Mouse (Mus musculus) liver, embryonic 11.5 days (tissue): Measurements from ENCODE around the gene Gm11027. TPM values are rescaled to one million over a fixed set of nuclear protein-coding genes. Genes with fewer than 3 reads are reported as not detected.

Experiments used
- ATAC-seq: fragments of 200-750 bp; cut with Nextera tagmentation; replicated peaks from 2 replicates; pipeline ENCODE4 v1.8.0; 2017; ENCODE audit warnings: moderate number of reproducible peaks, mild to moderate bottlenecking, moderate TSS enrichment, moderate library complexity; ENCODE audit not compliant: low FRiP score
- DNase-seq: peaks from one replicate; pipeline ENCODE4 v3.0.0-alpha.2; 2017; ENCODE audit warnings: low spot score
- H3K27ac ChIP-seq: fragments of 300-500 bp; sonication (generic); 2 replicates; pipeline ENCODE4 v1.5.1; 2014; ENCODE audit warnings: mild to moderate bottlenecking, low read depth, low read length, control low read depth
- H3K27me3 ChIP-seq: fragments of 300-500 bp; sonication (generic); replicated peaks from 2 replicates; pipeline ENCODE4 v1.6.1; 2014; ENCODE audit warnings: low read length, mixed read lengths; ENCODE audit not compliant: control insufficient read depth, insufficient read depth
- H3K36me3 ChIP-seq: fragments of 300-500 bp; sonication (generic); 2 replicates; pipeline ENCODE4 v1.6.1; 2014; ENCODE audit warnings: mild to moderate bottlenecking, low read length, moderate library complexity, mixed read lengths; ENCODE audit not compliant: control insufficient read depth, insufficient read depth
- H3K4me1 ChIP-seq: fragments of 300-500 bp; sonication (generic); replicated peaks from 2 replicates; pipeline ENCODE4 v1.6.1; 2014; ENCODE audit warnings: low read length, mixed read lengths; ENCODE audit not compliant: control insufficient read depth, insufficient read depth
- H3K4me2 ChIP-seq: fragments of 300-500 bp; sonication (generic); 2 replicates; pipeline ENCODE4 v1.6.1; 2014; ENCODE audit warnings: mild to moderate bottlenecking, control low read depth, moderate library complexity
- H3K4me3 ChIP-seq: fragments of 300-500 bp; sonication (generic); 2 replicates; pipeline ENCODE4 v1.5.1; 2014; ENCODE audit warnings: low read depth, low read length, control low read depth
- H3K9ac ChIP-seq: fragments of 300-500 bp; sonication (generic); 2 replicates; pipeline ENCODE4 v1.6.1; 2014; ENCODE audit warnings: low read depth, low read length, control low read depth
- H3K9me3 ChIP-seq: fragments of 300-500 bp; sonication (generic); 2 replicates; pipeline ENCODE4 v1.6.1; 2016; ENCODE audit warnings: low read length, inconsistent platforms, mixed read lengths; ENCODE audit not compliant: control insufficient read depth
- WGBS: fragments of 180-500 bp; shearing (Covaris S2); extraction: QIAGEN DNeasy Blood & Tissue Kit; methylation state at CpG from one replicate; pipeline ENCODE4 v1.1.7; 2014; 5-methylcytosine and 5-hydroxymethylcytosine counted together
- microRNA-seq: library from miRNA; unstranded; fragments of <30 nt; microRNA quantifications from one replicate; pipeline ENCODE4, GENCODE M21; 2017; ENCODE audit warnings: borderline number of aligned reads
- polyA plus RNA-seq: library from polyadenylated mRNA; unstranded; fragments of >200 nt; fragmentation: Nextera tagmentation; extraction: Ambion mirVana; gene quantifications from 2 replicates; pipeline ENCODE4 v1.2.1, GENCODE M21; 2014

Gene Gm11027
- polyA plus RNA-seq, 1 experiment from 2014 or later, result not detected

DNA sequence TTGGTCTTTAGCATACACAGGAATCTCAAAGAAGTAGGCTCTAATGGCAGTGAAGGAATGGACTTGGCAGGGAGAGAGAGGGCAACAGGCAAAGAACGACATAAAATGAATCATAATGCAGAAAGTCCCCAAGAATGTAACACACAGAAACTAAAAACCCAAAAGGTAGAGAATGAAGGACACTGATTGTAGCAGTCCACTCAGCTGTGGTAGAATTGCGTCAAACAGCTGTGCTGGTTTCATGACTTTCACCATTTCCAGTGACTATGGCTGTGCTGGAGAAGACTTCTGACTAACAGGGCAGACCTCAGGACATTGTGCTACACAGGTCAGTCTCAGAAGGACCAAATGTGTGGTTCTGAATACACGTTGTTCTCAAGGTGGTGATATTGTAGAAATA lies 32.7 kb downstream of the Gm11027 start:
- H3K27ac ChIP-seq, result no peak overlapping the region
- no peaks in the 10 kb centered on the region for H3K27me3 ChIP-seq
- H3K4me2 ChIP-seq, result no peak overlapping the region
- H3K9me3 ChIP-seq, result no peaks in the 10 kb centered on the region
- 83% methylated on average over 3 of the region's 3 CpGs for WGBS
- H3K4me3 ChIP-seq, result no peak overlapping the region
- ATAC-seq (no peak), DNase-seq (no peak)
- no peak overlapping the region for H3K9ac ChIP-seq
- H3K4me1 ChIP-seq, result peaks cover 7% of the 10 kb centered on the region
- H3K36me3 ChIP-seq, result no peaks in the 10 kb centered on the region

DNA sequence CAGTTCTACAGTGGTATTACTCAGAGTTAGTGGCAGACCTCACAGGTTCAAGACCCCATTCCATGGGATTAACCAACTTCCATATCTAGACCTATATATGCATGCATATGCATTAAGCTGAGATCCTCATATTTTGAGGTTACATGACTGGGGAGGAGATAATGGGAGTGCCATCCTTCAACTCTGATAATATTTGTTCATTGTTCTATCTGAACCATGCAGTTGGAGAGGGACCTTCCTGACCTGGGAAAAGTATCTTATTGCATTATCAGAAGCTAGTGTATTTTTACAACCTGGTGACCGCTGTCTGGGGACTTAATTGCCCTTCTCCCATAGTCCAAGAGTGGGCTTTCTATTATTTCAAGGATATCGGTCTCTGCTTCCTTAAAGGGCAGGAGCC lies 33.4 kb downstream of the Gm11027 start:
- 66% methylated on average over 2 of the region's 2 CpGs for WGBS
- no peaks in the 10 kb centered on the region for H3K9me3 ChIP-seq
- no peak; the same call in 1 of the 2 replicates for ATAC-seq
- no peak overlapping the region for H3K4me2 ChIP-seq
- H3K36me3 ChIP-seq, result no peaks in the 10 kb centered on the region
- no peaks in the 10 kb centered on the region for H3K27me3 ChIP-seq
- peaks cover 7% of the 10 kb centered on the region for H3K4me1 ChIP-seq
- no peak for DNase-seq
- no peak overlapping the region for H3K9ac ChIP-seq
- no peak overlapping the region for H3K27ac ChIP-seq
- no peak overlapping the region for H3K4me3 ChIP-seq

DNA sequence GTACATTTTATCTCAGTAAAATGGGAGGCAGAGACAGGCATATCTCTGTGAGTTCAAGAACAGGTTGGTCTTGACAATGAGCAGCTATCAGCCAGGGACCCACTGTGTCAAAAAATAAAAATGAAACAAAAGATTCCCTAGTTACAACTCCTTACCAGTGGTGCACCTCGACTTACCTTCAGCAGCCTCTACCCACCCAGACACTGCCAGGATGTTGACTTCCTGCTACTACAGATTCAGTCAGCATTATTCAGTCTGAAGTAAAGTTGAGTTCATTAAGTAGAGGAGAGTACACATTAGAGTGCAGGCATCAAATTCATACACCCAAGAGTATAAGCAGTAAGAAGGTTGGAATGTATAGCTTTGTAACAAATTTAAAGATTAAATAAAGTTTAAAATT lies 38.6 kb downstream of the Gm11027 start:
- no peak for ATAC-seq
- H3K9ac ChIP-seq, result no peak overlapping the region
- H3K36me3 ChIP-seq, result no peaks in the 10 kb centered on the region
- no peak overlapping the region for H3K4me3 ChIP-seq
- H3K4me1 ChIP-seq, result peaks cover 2% of the 10 kb centered on the region
- no peaks in the 10 kb centered on the region for H3K27me3 ChIP-seq
- no peak for DNase-seq
- no peak overlapping the region for H3K27ac ChIP-seq
- H3K4me2 ChIP-seq, result no peak overlapping the region
- WGBS, result 77% methylated on average over 1 of the region's 1 CpGs
- no peaks in the 10 kb centered on the region for H3K9me3 ChIP-seq

DNA sequence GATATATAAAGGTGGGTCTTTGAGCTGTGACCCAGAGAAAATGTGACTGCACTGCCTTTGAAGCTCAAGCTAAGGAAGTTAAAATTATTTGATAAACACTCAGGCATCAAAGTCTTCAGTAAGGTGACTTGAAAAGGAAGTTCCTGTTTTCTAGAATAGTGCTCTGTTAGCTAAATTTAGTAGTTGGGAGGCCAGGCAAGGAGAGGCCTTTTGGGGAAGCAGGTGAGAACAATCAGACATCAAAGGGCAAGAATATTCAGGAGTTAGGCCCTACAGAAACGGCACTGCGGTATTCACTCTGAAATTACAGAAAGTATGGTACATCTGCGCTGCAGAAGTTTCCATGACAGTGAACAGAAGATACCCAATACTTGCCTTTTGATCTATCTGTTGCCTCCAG lies 40.3 kb downstream of the Gm11027 start:
- H3K9me3 ChIP-seq, result no peaks in the 10 kb centered on the region
- no peaks in the 10 kb centered on the region for H3K36me3 ChIP-seq
- H3K27ac ChIP-seq, result no peak overlapping the region
- 75% methylated on average over 3 of the region's 3 CpGs for WGBS
- no peak overlapping the region for H3K4me3 ChIP-seq
- H3K9ac ChIP-seq, result no peak overlapping the region
- H3K27me3 ChIP-seq, result no peaks in the 10 kb centered on the region
- ATAC-seq, result no peak
- H3K4me2 ChIP-seq, result no peak overlapping the region
- H3K4me1 ChIP-seq, result no peaks in the 10 kb centered on the region
- DNase-seq, result no peak

DNA sequence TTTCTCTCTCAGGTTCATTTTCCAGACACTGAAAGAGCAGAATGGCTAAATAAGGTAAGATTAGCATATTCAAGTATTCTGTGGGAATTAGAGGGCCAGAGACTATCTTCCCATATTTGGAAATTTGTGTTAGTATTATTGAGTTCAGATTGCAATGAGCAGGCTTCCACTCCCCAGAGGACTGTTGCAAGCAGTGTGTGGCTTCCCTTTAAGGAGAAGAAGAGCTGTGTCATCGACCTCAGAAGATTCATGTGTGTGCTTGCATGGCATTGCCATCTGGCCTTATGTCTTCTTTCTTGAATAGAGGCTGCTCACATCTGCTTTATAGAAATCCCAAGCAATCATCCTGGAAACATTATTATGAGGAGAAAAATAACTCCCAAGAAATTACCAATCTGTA lies 42.6 kb downstream of the Gm11027 start:
- H3K9me3 ChIP-seq, result no peaks in the 10 kb centered on the region
- no peaks in the 10 kb centered on the region for H3K36me3 ChIP-seq
- WGBS, result 60% methylated on average over 1 of the region's 1 CpGs
- H3K27ac ChIP-seq, result no peak overlapping the region
- H3K27me3 ChIP-seq, result no peaks in the 10 kb centered on the region
- no peak for ATAC-seq
- no peak overlapping the region for H3K4me2 ChIP-seq
- no peak overlapping the region for H3K4me3 ChIP-seq
- DNase-seq, result no peak
- H3K4me1 ChIP-seq, result no peaks in the 10 kb centered on the region
- H3K9ac ChIP-seq, result no peak overlapping the region

Small RNA genes within 50 kb of the gene (microRNA-seq; reads per million reads assigned to microRNA genes)
- gene Gm23190, result not detected

Other genes starting within 250 kb of the Gm11027 start
- gene Zfp386, start 227.7 kb upstream of the Gm11027 start, polyA plus RNA-seq, result 19.4 and 21.1 TPM in 2 replicates
- gene Vipr2, start 197.7 kb upstream of the Gm11027 start, polyA plus RNA-seq, result 0.40 and 1.1 TPM in 2 replicates
- gene Wdr60, start 12.4 kb upstream of the Gm11027 start, polyA plus RNA-seq, result 8.7 and 12.2 TPM in 2 replicates
- 20.9 and 21.1 TPM in 2 replicates for gene Esyt2, start 5.8 kb downstream of the Gm11027 start, polyA plus RNA-seq
- 56.1 and 67.5 TPM in 2 replicates for gene Ncapg2, start 130.0 kb downstream of the Gm11027 start, polyA plus RNA-seq
- gene Ptprn2, start 210.3 kb downstream of the Gm11027 start, polyA plus RNA-seq, result 0.09 and 0.11 TPM in 2 replicates